Mouse (Mus musculus) CH12.LX (cell line): ENCODE data around the gene Etfbkmt. TPM values are rescaled to one million over a fixed set of nuclear protein-coding genes. Genes with fewer than 3 reads are reported as not detected.

Source experiments
- DNase-seq: peaks from one replicate; pipeline ENCODE4 v3.0.0-alpha.2; 2013; ENCODE audit errors: extremely low read depth
- H3K27ac ChIP-seq: 2 replicates; pipeline ENCODE4 v1.5.1; 2012; ENCODE audit warnings: low read depth, mild to moderate bottlenecking, control low read depth, moderate library complexity; ENCODE audit not compliant: insufficient read depth
- H3K27me3 ChIP-seq: replicated peaks from 2 replicates; pipeline ENCODE3; 2012; ENCODE audit warnings: inconsistent platforms
- H3K36me3 ChIP-seq, 2 experiments: replicated peaks in 1 of 2; 2 replicates each; pipeline versions ENCODE3 to v1.6.1; 2012; ENCODE audit warnings: inconsistent platforms in 1 of 2, low read length in 1 of 2, mild to moderate bottlenecking in 1 of 2, mixed read lengths in 1 of 2, moderate library complexity in 1 of 2; ENCODE audit not compliant: control insufficient read depth in 1 of 2, insufficient read depth in 1 of 2
- H3K4me1 ChIP-seq, 2 experiments: 2 replicates each; pipeline ENCODE4 v1.6.1; 2012; ENCODE audit warnings: inconsistent platforms in 1 of 2, moderate library complexity in 1 of 2; ENCODE audit not compliant: insufficient read depth in 2 of 2, control insufficient read depth in 1 of 2
- H3K4me2 ChIP-seq: 2 replicates; pipeline ENCODE4 v1.6.1; 2012; ENCODE audit warnings: low read depth, mild to moderate bottlenecking, control low read depth; ENCODE audit not compliant: poor library complexity, insufficient read depth, severe bottlenecking
- H3K4me3 ChIP-seq, 3 experiments: fragments of 150-350 bp in 1 of 3; sonication (generic) in 1 of 3; replicated peaks in 1 of 3; 2 replicates each; pipeline versions ENCODE3 to v1.5.1; 2011 to 2012; ENCODE audit warnings: low read depth in 2 of 3, low read length in 2 of 3, mild to moderate bottlenecking in 2 of 3, moderate library complexity in 2 of 3, control low read depth in 1 of 3, improper control_type of control experiment in 1 of 3, inconsistent platforms in 1 of 3, mixed read lengths in 1 of 3; ENCODE audit not compliant: poor library complexity in 1 of 3
- H3K79me2 ChIP-seq: replicated peaks from 2 replicates; pipeline ENCODE4 v1.6.1; 2012; ENCODE audit warnings: mild to moderate bottlenecking, moderate library complexity; ENCODE audit not compliant: control insufficient read depth, poor library complexity, insufficient read depth, severe bottlenecking; ENCODE audit errors: extremely low read depth
- H3K9ac ChIP-seq: 2 replicates; pipeline ENCODE4 v1.6.1; 2012; ENCODE audit warnings: low read depth, mild to moderate bottlenecking, control low read depth, moderate library complexity; ENCODE audit not compliant: insufficient read depth
- H3K9me3 ChIP-seq: replicated peaks from 2 replicates; pipeline ENCODE3; 2012; ENCODE audit warnings: low read length, inconsistent platforms, mixed read lengths
- CHD1 ChIP-seq: IDR thresholded peaks from 2 replicates; pipeline ENCODE4 v1.6.1; 2012; ENCODE audit warnings: low read depth, low read length, improper control_type of control experiment, inconsistent platforms
- E2F4 ChIP-seq: IDR thresholded peaks from 2 replicates; pipeline ENCODE4 v1.6.1; 2011; ENCODE audit warnings: low read depth, low read length, improper control_type of control experiment; ENCODE audit not compliant: insufficient replicate concordance
- ELF1 ChIP-seq: IDR thresholded peaks from 2 replicates; pipeline ENCODE4 v1.6.1; 2014; ENCODE audit warnings: low read depth, mild to moderate bottlenecking, inconsistent platforms, low read length, improper control_type of control experiment
- ETS1 ChIP-seq: conservative IDR thresholded peaks from 2 replicates; pipeline ENCODE4 v1.6.1; 2012; ENCODE audit warnings: low read depth, mild to moderate bottlenecking, inconsistent platforms, low read length, improper control_type of control experiment, moderate library complexity
- JUN ChIP-seq: IDR thresholded peaks from 2 replicates; pipeline ENCODE4 v1.6.1; 2011; ENCODE audit warnings: low read depth, mild to moderate bottlenecking, low read length, improper control_type of control experiment, moderate library complexity; ENCODE audit not compliant: insufficient read depth
- JUND ChIP-seq: conservative IDR thresholded peaks from 2 replicates; pipeline ENCODE4 v1.6.1; 2011; ENCODE audit warnings: low read depth, low read length, improper control_type of control experiment
- MAX ChIP-seq: IDR thresholded peaks from 2 replicates; pipeline ENCODE4 v1.6.1; 2011; ENCODE audit warnings: low read length, improper control_type of control experiment
- MYC ChIP-seq: IDR thresholded peaks from 2 replicates; pipeline ENCODE4 v1.6.1; 2011; ENCODE audit warnings: low read depth, mild to moderate bottlenecking, improper control_type of control experiment, low read length
- RCOR1 ChIP-seq: conservative IDR thresholded peaks from 2 replicates; pipeline ENCODE4 v1.6.1; 2012; ENCODE audit warnings: low read depth, mild to moderate bottlenecking, inconsistent platforms, low read length, improper control_type of control experiment
- SIN3A ChIP-seq: IDR thresholded peaks from 2 replicates; pipeline ENCODE4 v1.6.1; 2012; ENCODE audit warnings: low read length, improper control_type of control experiment, inconsistent platforms
- SMC3 ChIP-seq: IDR thresholded peaks from 2 replicates; pipeline ENCODE4 v1.6.1; 2011; ENCODE audit warnings: low read depth, low read length, improper control_type of control experiment
- UBTF ChIP-seq: IDR thresholded peaks from 2 replicates; pipeline ENCODE4 v1.6.1; 2012; ENCODE audit warnings: low read depth, mild to moderate bottlenecking, inconsistent platforms, low read length, improper control_type of control experiment, moderate library complexity
- USF2 ChIP-seq: conservative IDR thresholded peaks from 2 replicates; pipeline ENCODE4 v1.6.1; 2011; ENCODE audit warnings: low read depth, low read length, improper control_type of control experiment
- ZMIZ1 ChIP-seq: IDR thresholded peaks from 2 replicates; pipeline ENCODE4 v1.6.1; 2012; ENCODE audit warnings: low read depth, mild to moderate bottlenecking, inconsistent platforms, low read length, improper control_type of control experiment
- ZNF384 ChIP-seq: IDR thresholded peaks from 2 replicates; pipeline ENCODE4 v1.6.1; 2012; ENCODE audit warnings: low read depth, low read length, improper control_type of control experiment, inconsistent platforms
- dilution Hi-C: fragments of 300-500 bp; cut with MboI; formaldehyde crosslinking; loops from 2 replicates; pipeline ENCODE4 v1.14.3; 2020; ENCODE audit warnings: low sequenced_read_pairs; ENCODE audit not compliant: extremely low pct_unique_long_range_greater_than_20kb, extremely low pct_ligation_motif_present
- in situ Hi-C: fragments of 300-500 bp; cut with MboI; formaldehyde crosslinking; loops from 3 replicates; pipeline ENCODE4 v1.14.3; 2019; ENCODE audit warnings: low sequenced_read_pairs, low pct_ligation_motif_present, low pct_unique_long_range_greater_than_20kb, mixed read lengths
- polyA plus RNA-seq: library from polyadenylated mRNA; unstranded; fragments of >175 nt; gene quantifications from 2 replicates; pipeline ENCODE4 v1.2.1, GENCODE M21; 2012; ENCODE audit warnings: low read depth; ENCODE audit not compliant: insufficient read length
- total RNA-seq, 2 experiments: library from RNA; depleted of rRNA; stranded (reverse); fragments of 300-350 nt in 1 of 2; fragments of >200 nt in 1 of 2; gene quantifications; 2 replicates each; pipeline ENCODE4 v1.2.3; 2012 to 2014

Etfbkmt gene
- total and polyA plus RNA-seq, 3 experiments = 7.8 to 17.3 (median 9.3) TPM

DNA sequence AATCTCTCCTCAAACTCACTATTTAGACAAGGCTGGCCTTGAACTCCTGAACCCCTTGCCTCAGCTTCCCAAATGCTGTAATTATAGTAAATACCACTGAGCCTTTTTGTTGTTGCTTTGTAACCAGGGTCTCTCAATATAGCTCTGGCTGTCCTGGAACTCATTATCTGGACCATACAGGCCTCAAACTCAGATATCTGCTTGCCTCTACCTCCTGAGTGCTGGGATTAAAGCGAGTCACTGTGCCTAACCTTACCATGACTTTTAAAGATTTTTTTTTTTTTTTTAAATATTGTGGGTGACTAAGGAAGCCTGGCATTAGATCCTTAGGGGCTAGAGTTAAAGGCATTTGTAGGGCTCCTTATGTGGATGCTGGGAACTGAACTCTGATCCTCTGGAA lies 44.4 kb downstream of the Etfbkmt start:
- dilution Hi-C loops = no loop called here
- H3K9me3 ChIP-seq = no peaks in the 10 kb centered on the region
- no peak overlapping the region for H3K4me3 ChIP-seq
- H3K4me2 ChIP-seq = no peak overlapping the region
- no peak for DNase-seq
- peaks cover 17% of the 10 kb centered on the region for H3K79me2 ChIP-seq
- no peak overlapping the region for H3K9ac ChIP-seq
- H3K27me3 ChIP-seq = no peaks in the 10 kb centered on the region
- peaks cover 9 to 39% of the 10 kb centered on the region in 2 experiments for H3K36me3 ChIP-seq
- no peak overlapping the region for H3K27ac ChIP-seq
- no peak for TF ChIP-seq SMC3
- no peak for TF ChIP-seq ZMIZ1
- no peak for TF ChIP-seq ZNF384
- TF ChIP-seq ETS1 = no peak
- no peak for TF ChIP-seq ELF1
- TF ChIP-seq MYC = no peak
- TF ChIP-seq USF2 = no peak
- no peak for TF ChIP-seq CHD1
- TF ChIP-seq MAX = no peak
- no peak for TF ChIP-seq JUND
- in situ Hi-C loops = no loop called here
- peaks cover 8 to 25% of the 10 kb centered on the region in 2 experiments; a peak in 3 of 4 replicates for H3K4me1 ChIP-seq

DNA sequence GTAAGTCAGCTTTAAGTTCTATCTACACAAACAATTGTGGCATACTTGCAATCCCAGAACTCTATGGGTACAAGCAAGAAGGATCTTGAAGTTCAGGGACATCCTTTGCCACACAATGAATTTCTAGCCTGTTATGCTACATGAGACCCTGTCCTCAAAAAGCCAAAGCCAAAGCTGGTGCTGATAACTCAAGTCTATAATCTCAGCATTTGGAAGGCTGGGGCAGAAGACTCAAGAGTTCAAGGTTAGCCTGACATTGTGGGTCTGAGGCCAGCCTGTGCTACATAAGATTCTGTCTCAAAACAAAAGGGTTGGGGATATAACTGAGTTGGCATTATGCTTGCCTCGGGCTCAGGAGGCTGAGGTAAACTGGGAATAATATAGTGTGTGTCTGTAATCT lies 47.7 kb downstream of the Etfbkmt start:
- DNase-seq = no peak
- H3K4me2 ChIP-seq = peak overlapping the region; percentile 68
- TF ChIP-seq ELF1 (no peak), E2F4 (no peak), UBTF (no peak), ZNF384 (no peak), SIN3A (no peak), RCOR1 (no peak), JUN (no peak)
- TF ChIP-seq, all 38 proteins: peak for 0
- Histone ChIP-seq H3K9me3 (no peaks in the 10 kb centered on the region), H3K4me3 (peak overlapping the region; percentile 46 to 96 (median 74)), H3K9ac (peak overlapping the region; percentile 92), H3K27me3 (no peaks in the 10 kb centered on the region), H3K27ac (no peak overlapping the region), H3K4me1 (peaks cover 8 to 30% of the 10 kb centered on the region in 2 experiments; a peak in 3 of 4 replicates), H3K79me2 (peaks cover 17% of the 10 kb centered on the region), H3K36me3 (peaks cover 0 to 15% of the 10 kb centered on the region in 2 experiments)
- dilution Hi-C loops (no loop called here), in situ Hi-C loops (no loop called here)
